Mouse (Mus musculus) R1 (cell line): ENCODE data around the gene Nfil3.

Experiments
- DNase-seq: peaks from one replicate; pipeline ENCODE4 v3.0.0-alpha.2; 2018; ENCODE audit warnings: low read depth, low spot score

The Nfil3 gene

GRCm38 (mm10) chr13:52982703-52983102, 1.8 kb upstream of the Nfil3 start:
- DNase-seq = peak; percentile 92

DNA sequence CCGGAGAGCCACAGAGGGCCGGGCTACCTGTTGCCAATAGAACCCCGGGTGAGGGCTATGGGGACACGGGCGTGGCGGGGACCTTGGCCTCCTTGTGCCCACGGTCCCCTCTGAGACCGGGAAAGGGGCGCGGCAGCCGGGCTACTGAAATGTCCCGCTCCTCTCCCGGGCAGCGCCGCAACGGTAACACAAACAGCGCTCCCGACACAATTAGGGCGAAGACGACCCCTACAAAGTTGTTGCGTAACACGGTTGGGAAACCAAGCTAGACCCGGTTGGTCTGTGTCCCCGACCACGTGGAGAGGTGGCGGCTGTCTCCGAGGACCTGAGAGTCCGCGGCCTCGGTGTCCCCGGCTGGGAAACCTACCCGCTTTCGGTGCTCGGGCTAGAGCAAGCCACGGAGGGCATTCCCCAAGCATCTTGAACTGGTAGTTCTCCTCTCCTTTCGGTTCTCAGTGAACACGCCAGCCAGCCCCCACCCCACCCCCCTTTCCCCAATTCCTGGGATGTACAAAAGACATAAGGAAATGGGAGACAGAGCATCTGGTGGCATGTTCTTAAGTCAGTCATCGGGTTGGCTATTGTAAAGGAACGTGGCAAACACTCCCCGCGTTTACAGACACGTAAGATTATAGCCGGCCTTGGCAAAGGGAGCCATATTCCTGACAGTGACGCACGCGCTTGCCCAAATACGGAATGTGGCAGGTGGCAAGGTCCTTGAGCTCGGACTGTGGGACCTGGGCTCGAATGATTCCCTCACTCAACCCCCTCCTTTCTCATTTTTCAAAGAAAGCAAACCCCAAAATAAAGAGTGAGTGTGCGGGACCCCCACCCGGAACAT, 788 bp upstream of the Nfil3 start:
- DNase-seq = peak; percentile 59

DNA sequence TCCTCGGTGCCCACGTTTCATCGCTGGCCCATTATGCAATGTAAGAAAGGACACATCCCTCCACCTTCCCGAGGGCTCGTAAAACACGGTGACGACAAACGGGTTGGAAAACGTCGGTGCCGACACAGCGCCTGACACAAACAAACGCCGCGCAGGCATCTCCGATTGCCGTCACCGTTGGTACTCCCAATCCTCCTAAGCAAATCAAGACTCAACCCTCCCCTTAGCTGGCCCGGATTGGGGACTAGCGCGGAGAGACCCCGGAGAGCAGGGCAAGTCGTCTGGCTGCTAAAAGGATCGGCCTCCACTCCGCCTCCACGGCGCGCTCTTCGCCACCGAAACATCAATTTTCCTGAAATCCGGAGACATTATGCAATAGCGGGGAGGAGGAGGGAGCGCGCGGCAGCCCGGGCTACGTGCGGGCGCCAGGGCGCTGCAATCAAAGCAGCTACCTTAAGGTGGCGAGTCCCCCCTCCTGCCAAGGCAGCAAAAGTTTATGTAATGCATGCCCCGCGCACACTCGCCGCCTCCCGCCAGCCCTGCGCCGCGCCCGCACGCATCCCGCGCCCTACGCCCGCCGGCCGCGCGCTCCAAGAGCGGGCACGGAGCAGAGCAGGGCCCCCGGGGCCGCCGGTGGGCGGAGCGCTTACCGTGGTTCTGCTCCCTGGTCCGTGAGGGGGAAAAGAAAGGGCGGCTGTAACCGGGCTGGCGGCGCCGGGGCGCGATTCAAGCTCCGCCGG, 492 bp downstream of the Nfil3 start:
- DNase-seq = peak; percentile 74

DNA sequence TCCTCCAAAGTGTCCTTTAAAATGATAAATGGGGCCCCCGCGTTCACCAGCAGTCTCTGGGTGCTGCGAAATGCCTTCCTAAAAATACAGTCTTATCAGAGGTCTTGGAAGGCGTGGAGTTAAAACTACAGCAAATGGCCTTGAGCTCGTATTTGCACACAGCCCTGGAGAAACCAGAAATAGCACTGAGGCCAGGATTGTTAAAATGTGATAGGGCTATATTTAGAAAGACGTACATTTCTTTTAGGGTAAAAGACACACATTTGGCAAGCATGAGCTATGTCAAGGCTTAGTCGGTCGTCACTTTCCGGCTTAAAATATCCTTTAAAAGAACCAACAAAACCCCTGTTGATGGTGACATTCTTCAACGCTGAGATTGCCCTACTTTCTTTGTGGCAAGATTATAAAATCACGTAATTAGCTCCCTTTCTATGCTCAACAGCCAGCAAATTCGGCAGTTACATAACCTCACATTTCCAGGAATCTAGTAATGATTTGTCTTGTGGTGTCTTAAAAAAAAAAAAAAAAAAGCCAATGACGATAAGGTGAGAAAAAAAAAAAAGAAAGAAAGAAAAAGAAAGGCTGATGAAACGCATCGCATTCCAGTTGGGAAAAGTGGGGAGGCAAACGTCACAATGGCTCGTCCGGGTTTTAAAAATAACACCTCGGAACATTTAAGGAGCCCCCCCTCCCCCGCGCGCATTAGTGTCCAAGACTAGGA, 1.4 kb downstream of the Nfil3 start:
- no peak for DNase-seq

- DNase-seq = no peak
Measured at GRCm38 (mm10) chr13:52978321-52978981, 2.4 kb downstream of the Nfil3 start.

DNA sequence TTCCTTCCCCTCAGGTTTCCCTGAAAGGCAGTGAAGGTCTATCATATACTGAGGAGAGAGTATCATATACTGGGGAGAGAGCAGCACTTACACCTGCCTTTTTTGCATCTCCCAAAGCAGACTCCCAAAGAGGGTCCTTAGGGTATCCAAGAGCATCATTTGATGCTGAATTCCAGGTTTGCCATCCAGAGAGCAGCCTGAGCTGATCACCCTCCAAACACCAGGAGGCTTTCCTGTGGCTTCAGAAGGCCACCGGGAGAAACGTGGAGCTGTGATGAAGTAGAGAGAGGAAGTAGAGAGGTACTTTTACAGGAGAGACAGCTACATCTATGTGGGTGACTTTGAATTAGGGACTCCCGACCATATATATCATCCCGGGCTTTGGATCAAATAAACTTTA, 3.1 kb downstream of the Nfil3 start:
- DNase-seq = no peak

- no peak for DNase-seq
Measured at GRCm38 (mm10) chr13:52977221-52977609, 3.7 kb downstream of the Nfil3 start.

- DNase-seq = no peak
Measured at GRCm38 (mm10) chr13:52976510-52977220, 4.2 kb downstream of the Nfil3 start.

GRCm38 (mm10) chr13:52976130-52976509, 4.8 kb downstream of the Nfil3 start:
- no peak for DNase-seq

DNA sequence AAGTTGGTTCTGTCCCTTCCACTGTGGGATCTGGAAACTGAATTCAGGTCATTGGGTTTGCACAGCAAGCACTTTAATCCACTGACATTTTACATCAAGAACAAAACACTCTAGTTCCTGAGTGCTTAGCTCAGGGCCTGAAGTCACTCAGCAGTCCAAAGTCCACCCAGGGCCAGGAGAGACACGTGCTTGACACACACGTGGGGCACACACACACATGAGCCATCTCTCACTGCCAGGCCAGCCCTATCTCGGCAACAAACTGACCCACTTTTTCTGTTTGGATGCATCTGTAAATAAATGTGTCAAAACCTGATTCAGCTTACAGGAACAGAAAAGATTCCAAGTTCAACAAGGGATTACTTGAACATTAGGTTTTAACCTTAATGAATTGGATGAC, 6.2 kb downstream of the Nfil3 start:
- no peak for DNase-seq

DNA sequence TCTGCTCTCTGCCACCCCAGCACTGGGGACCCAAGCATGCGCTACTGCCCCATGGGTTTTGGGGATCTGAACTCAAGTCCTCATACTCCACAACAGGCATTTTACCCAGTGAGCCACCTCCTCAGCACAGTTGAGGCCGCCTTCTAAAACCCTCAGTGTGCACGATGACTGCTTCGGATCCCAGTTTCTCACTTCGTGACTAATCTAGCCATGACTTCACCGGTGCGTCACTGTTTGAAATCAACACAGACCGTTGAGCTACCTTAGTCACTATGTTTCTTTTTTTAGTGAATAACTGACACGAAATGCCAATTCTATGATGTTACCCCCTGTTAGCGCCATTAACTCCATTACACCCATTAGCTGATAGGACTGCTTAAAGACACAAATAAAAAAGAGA, 7.4 kb downstream of the Nfil3 start:
- DNase-seq = no peak

DNA sequence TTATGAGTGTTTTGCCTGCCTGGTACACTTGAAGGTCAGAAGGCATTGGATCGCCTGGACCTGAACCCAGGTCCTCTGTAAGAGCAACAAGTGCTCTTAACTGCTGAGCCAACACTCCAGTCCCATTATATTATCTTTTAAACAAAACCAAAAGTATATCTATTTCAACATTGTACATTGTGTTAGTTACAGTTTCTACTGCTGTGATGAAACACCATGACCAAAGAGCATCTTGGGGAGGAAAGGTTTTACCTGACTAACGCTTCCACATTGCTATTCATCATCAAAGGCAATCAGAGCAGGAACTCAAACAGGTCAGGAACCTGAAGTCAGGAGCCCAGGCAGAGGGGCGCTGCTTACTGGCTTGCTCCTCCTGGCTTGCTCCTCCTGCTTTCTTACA, 8.2 kb downstream of the Nfil3 start:
- no peak for DNase-seq

- DNase-seq = no peak
Measured at GRCm38 (mm10) chr13:52970876-52971275, 10.0 kb downstream of the Nfil3 start.

DNA sequence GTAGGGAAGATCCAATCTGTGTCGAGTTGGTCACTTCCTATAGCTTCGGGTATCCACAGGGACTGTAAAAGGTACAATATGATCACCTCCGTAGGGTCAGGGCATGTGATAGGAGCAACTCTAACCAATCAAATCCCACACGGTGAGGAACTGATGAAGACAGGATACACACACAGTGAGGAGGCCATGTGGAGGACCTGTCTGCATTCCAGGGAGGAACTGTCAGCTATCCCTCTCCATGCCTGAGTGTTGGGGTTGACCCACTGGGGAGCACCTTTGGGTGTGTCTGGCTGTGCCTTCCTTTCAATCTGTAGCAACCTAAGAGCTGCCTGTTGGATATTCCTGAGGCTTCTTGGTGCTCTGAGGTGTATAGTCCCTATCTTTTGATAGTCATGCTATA, 18.0 kb downstream of the Nfil3 start:
- DNase-seq = no peak

- no peak for DNase-seq
Measured at GRCm38 (mm10) chr13:52962361-52962760, 18.5 kb downstream of the Nfil3 start.

- no peak for DNase-seq
Measured at GRCm38 (mm10) chr13:52953779-52954553, 26.9 kb downstream of the Nfil3 start.

GRCm38 (mm10) chr13:52949211-52949610, 31.7 kb downstream of the Nfil3 start:
- DNase-seq = peak; percentile 97

DNA sequence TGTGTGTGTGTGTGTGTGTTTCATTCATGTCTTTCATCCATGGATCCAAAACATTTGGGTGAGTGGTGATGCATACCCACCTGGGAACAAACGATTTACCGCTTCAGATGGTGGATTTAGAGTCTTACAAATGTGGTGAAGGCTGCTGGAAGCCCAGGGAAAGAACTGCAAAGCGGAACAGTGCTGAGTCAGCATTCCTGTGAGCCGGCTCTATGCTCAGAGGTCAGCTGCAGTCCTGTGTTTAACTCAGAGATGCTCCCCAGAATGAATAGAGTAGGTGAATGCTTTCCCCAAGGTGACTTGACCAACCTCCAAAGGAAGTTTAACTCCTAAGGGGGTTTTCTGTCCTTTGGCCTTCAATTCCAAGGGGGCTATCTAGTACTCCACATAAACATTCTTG, 33.3 kb downstream of the Nfil3 start:
- DNase-seq = peak; percentile 56

GRCm38 (mm10) chr13:52945769-52946168, 35.1 kb downstream of the Nfil3 start:
- no peak for DNase-seq

- DNase-seq = no peak
Measured at GRCm38 (mm10) chr13:52944116-52944515, 36.8 kb downstream of the Nfil3 start.
